Mouse (Mus musculus) urinary bladder, postnatal 36 days (tissue): ENCODE data around the gene Slc25a23.
"Not testable (repeated sequence)": the region's sequence is repeated elsewhere in the genome, so short reads cannot be mapped to it uniquely, and the experiment has no call there.

Source experiments
- DNase-seq, 2 experiments: peaks; one replicate each; pipeline ENCODE4 v3.0.0; 2022; ENCODE audit warnings: low spot score in 2 of 2, mixed read lengths in 1 of 2

Slc25a23 gene

GRCm38 (mm10) chr17:57076916-57077315 is 17.3 kb upstream of the Slc25a23 start:
- no peak for DNase-seq

- DNase-seq = no peak
Observed at GRCm38 (mm10) chr17:57070699-57071098, 11.0 kb upstream of the Slc25a23 start.

- DNase-seq = no peak
Observed at GRCm38 (mm10) chr17:57070272-57070671, 10.6 kb upstream of the Slc25a23 start.

GRCm38 (mm10) chr17:57066908-57067307 is 7.2 kb upstream of the Slc25a23 start:
- no peak for DNase-seq

- DNase-seq = no peak
Observed at GRCm38 (mm10) chr17:57063031-57063430, 3.4 kb upstream of the Slc25a23 start.

- no peak for DNase-seq
Observed at GRCm38 (mm10) chr17:57062548-57062947, 2.9 kb upstream of the Slc25a23 start.

- DNase-seq = peak; percentile 37 to 58
Observed at GRCm38 (mm10) chr17:57062011-57062521, 2.4 kb upstream of the Slc25a23 start.

- no peak for DNase-seq
Observed at GRCm38 (mm10) chr17:57061069-57061468, 1.4 kb upstream of the Slc25a23 start.

- peak; percentile 94 for DNase-seq
Observed at GRCm38 (mm10) chr17:57060231-57060801, 653 bp upstream of the Slc25a23 start.

- peak in 1 of 2 experiments; percentile 19 for DNase-seq
Observed at GRCm38 (mm10) chr17:57058891-57059485, 675 bp downstream of the Slc25a23 start, which contains the start of gene Crb3. Gene Crb3 (plus strand): TSS chr17:57059105.

GRCm38 (mm10) chr17:57056246-57056645 is 3.4 kb downstream of the Slc25a23 start:
- DNase-seq = no peak

GRCm38 (mm10) chr17:57051679-57052078 is 8.0 kb downstream of the Slc25a23 start:
- DNase-seq = not testable (repeated sequence)

- DNase-seq = no peak
Observed at GRCm38 (mm10) chr17:57048816-57049215, 10.8 kb downstream of the Slc25a23 start.

GRCm38 (mm10) chr17:57047406-57047805 is 12.3 kb downstream of the Slc25a23 start:
- no peak for DNase-seq

GRCm38 (mm10) chr17:57041554-57041953 is 18.1 kb downstream of the Slc25a23 start, which contains the start of gene Slc25a41:
Gene Slc25a41 (minus strand): TSS chr17:57041654.
- no peak for DNase-seq

GRCm38 (mm10) chr17:57038978-57039377 is 20.7 kb downstream of the Slc25a23 start:
- no peak for DNase-seq

- no peak for DNase-seq
Observed at GRCm38 (mm10) chr17:57032854-57033253, 26.8 kb downstream of the Slc25a23 start.

- peak; percentile 99 for DNase-seq
Observed at GRCm38 (mm10) chr17:57031661-57032420, 27.8 kb downstream of the Slc25a23 start.

GRCm38 (mm10) chr17:57030931-57031660 is 28.6 kb downstream of the Slc25a23 start, which contains the start of gene Khsrp:
Gene Khsrp (minus strand): TSS chr17:57031522.
- no peak for DNase-seq

GRCm38 (mm10) chr17:57029691-57030090 is 30.0 kb downstream of the Slc25a23 start:
- DNase-seq = no peak

- DNase-seq = no peak
Observed at GRCm38 (mm10) chr17:57027471-57027870, 32.2 kb downstream of the Slc25a23 start.

GRCm38 (mm10) chr17:57020960-57021359 is 38.7 kb downstream of the Slc25a23 start:
- no peak for DNase-seq
